Mouse (Mus musculus): ENCODE data around the gene Trp53i11.

- TF ChIP-seq CTCF (IDR thresholded peaks at IDR 0.05; ENCODE audit: low read depth, low read length) (no peak), POLR2A (IDR thresholded peaks at IDR 0.05; ENCODE audit: insufficient read depth, low read length) (no peak)
Observed at GRCm38 (mm10) chr2:93160467-93161035, 26.8 kb upstream of the Trp53i11 start.
